Mouse (Mus musculus) heart, adult 2 months (tissue): ENCODE measurements at regions not wholly inside any gene's neighbourhood (a gene's known extent, or its start where the extent isn't known, plus 50 kb on each side); places are given as distances from the start of the nearest gene placed in this dataset.

Experiments
- CTCF ChIP-seq: fragments of 200-600 bp; IDR thresholded peaks from 2 replicates; pipeline ENCODE4 v1.8.1; 2022; ENCODE audit warnings: antibody characterized with exemption, mild to moderate bottlenecking, moderate library complexity
- EP300 ChIP-seq: fragments of 200-500 bp; IDR thresholded peaks from 2 replicates; pipeline ENCODE4 v1.6.1; 2011; ENCODE audit warnings: low read depth, low read length, control low read depth; ENCODE audit not compliant: insufficient read depth
- POLR2A ChIP-seq: fragments of 200-500 bp; IDR thresholded peaks from 2 replicates; pipeline ENCODE4 v1.6.1; 2011; ENCODE audit warnings: mild to moderate bottlenecking, low read depth, low read length, control low read depth; ENCODE audit not compliant: insufficient read depth

DNA sequence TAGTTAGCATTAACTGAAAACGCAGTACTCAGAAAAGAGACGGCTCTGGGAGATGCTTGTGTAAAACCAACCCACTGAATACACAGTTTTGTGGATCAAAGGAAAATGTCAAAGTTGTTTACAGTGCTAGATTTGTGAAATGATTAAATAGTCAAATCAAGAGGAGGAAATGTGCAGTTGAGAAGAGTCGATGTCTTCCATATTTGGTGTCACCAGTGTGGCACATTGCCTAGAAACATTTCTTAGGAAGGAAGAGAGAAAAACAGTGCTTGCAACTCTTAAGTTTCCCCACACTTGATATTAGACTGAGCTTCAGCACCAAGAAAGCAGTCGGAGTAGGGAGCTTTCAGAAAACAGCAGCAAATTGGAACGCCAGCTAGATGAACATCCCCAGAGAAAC is 1274.9 kb downstream of the Slc22a22 start:
- TF ChIP-seq CTCF (no peak), POLR2A (no peak), EP300 (no peak)
